Mouse (Mus musculus) kidney, postnatal 0 days (tissue): ENCODE measurements at regions not wholly inside any gene's neighbourhood (a gene's known extent, or its start where the extent isn't known, plus 50 kb on each side); places are given as distances from the start of the nearest gene placed in this dataset.

Source experiments
- ATAC-seq: fragments of 200-750 bp; cut with Nextera tagmentation; replicated peaks from 2 replicates; pipeline ENCODE4 v1.8.0; 2017; ENCODE audit warnings: low read depth, moderate number of reproducible peaks, moderate TSS enrichment, moderate library complexity; ENCODE audit not compliant: low FRiP score
- DNase-seq: peaks from one replicate; pipeline ENCODE4 v3.0.0-alpha.2; 2016; ENCODE audit warnings: low spot score
- H3K27ac ChIP-seq: fragments of 300-500 bp; sonication (generic); 2 replicates; pipeline ENCODE4 v1.5.1; 2014; ENCODE audit warnings: mild to moderate bottlenecking
- H3K27me3 ChIP-seq: fragments of 300-500 bp; sonication (generic); 2 replicates; pipeline ENCODE4 v1.6.1; 2014; ENCODE audit warnings: low read length, mixed read lengths; ENCODE audit not compliant: insufficient read depth
- H3K36me3 ChIP-seq: fragments of 300-500 bp; sonication (generic); 2 replicates; pipeline ENCODE4 v1.6.1; 2014; ENCODE audit warnings: low read length, mixed read lengths; ENCODE audit not compliant: insufficient read depth
- H3K4me1 ChIP-seq: fragments of 300-500 bp; sonication (generic); replicated peaks from 2 replicates; pipeline ENCODE4 v1.6.1; 2014; ENCODE audit warnings: antibody characterized with exemption, low read length, mixed read lengths; ENCODE audit not compliant: insufficient read depth
- H3K4me2 ChIP-seq: fragments of 300-500 bp; sonication (generic); 2 replicates; pipeline ENCODE4 v1.6.1; 2014; ENCODE audit warnings: mild to moderate bottlenecking, low read length, moderate library complexity, mixed read lengths
- H3K4me3 ChIP-seq: fragments of 300-500 bp; sonication (generic); replicated peaks from 2 replicates; pipeline ENCODE4 v1.5.1; 2014; ENCODE audit warnings: low read depth, low read length
- H3K9ac ChIP-seq: fragments of 300-500 bp; sonication (generic); 2 replicates; pipeline ENCODE4 v1.6.1; 2014; ENCODE audit warnings: low read depth, low read length
- H3K9me3 ChIP-seq: fragments of 300-500 bp; sonication (generic); replicated peaks from 2 replicates; pipeline ENCODE4 v1.6.1; 2016; ENCODE audit warnings: low read length, inconsistent platforms, mixed read lengths
- CTCF ChIP-seq: IDR thresholded peaks from 2 replicates; pipeline ENCODE4 v1.5.1; 2016; ENCODE audit warnings: antibody characterized with exemption, low read depth, mild to moderate bottlenecking, moderate library complexity
- WGBS: fragments of 180-500 bp; shearing (Covaris S2); extraction: QIAGEN DNeasy Blood & Tissue Kit; methylation state at CpG from one replicate; pipeline ENCODE4 v1.1.7; 2014; 5-methylcytosine and 5-hydroxymethylcytosine counted together

DNA sequence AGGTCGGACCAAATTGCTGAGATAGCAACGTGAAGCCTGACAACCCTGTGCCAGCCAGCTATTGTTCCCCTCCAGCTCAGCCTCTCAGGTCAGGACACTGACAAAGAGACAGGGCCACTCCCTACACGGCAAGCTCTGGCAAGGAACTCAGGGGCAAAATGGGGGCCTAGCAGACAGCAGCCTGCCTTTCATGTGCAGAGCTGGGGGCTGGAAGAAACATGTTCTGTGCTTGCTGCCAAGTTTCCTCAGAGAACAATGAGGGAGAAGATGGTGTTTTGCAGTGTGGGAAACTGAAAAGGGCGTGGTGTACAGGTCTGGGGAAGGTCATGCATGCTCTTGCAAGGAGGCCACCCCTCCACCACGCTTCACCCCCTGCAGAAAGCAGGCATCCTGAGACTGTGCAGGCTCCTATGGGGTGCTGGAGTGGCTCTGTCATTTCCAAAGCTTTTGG, 77.8 kb downstream of the Calml3 start:
- H3K9me3 ChIP-seq, result no peaks in the 10 kb centered on the region
- H3K4me2 ChIP-seq, result no peak overlapping the region
- peak; percentile 19 for DNase-seq
- WGBS, result 35% methylated on average over 5 of the region's 5 CpGs
- no peak overlapping the region for H3K27ac ChIP-seq
- H3K36me3 ChIP-seq, result no peaks in the 10 kb centered on the region
- H3K27me3 ChIP-seq, result no peaks in the 10 kb centered on the region
- TF ChIP-seq CTCF, result no peak
- no peak overlapping the region for H3K9ac ChIP-seq
- no peak for ATAC-seq
- H3K4me1 ChIP-seq, result no peaks in the 10 kb centered on the region
- no peak overlapping the region for H3K4me3 ChIP-seq

DNA sequence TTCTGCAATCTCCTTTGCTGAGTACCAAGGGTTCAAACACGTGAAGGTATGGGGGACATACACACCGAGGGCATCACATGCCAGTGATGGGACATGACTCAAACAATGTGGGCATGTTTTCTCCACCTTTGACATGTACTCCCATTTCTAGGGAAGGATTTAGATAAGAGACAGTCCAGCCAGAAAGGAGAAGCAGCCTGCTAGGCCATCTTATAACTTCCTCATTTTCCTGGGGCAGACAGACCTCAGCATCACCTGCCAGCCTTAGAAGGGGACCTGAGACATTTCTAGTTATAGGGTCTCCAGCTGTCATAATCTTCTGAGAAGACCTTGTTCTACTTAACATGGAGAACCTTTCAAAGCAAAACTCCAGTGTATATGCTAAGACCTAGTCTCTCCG, 78.3 kb downstream of the Calml3 start:
- no peak for DNase-seq
- ATAC-seq, result no peak
- H3K36me3 ChIP-seq, result no peaks in the 10 kb centered on the region
- no peaks in the 10 kb centered on the region for H3K4me1 ChIP-seq
- H3K9me3 ChIP-seq, result no peaks in the 10 kb centered on the region
- H3K4me3 ChIP-seq, result no peak overlapping the region
- no peak overlapping the region for H3K9ac ChIP-seq
- H3K27ac ChIP-seq, result no peak overlapping the region
- no peak for TF ChIP-seq CTCF
- 83% methylated on average over 3 of the region's 3 CpGs for WGBS
- H3K4me2 ChIP-seq, result no peak overlapping the region
- H3K27me3 ChIP-seq, result no peaks in the 10 kb centered on the region

DNA sequence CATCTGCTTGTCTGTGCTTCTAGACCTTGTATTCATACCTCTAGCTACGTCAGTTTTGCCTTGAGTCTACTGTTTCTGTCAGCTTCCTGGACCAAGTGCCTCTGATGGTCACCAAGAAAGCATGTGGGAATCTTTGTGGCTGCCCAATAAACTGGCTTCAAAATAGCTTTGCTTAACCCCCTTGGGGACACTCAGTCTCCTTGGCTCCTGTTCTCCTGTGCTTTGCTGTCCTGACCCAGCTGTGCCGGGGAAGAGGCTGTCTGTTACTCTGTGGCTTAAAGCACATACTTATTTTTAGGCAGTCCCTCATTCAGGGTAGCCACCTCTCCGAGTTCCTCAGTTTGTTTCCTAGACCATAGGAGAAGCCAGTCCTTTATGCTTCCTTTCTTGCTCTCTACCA, 79.8 kb downstream of the Calml3 start:
- no peak overlapping the region for H3K4me3 ChIP-seq
- H3K4me1 ChIP-seq, result no peaks in the 10 kb centered on the region
- H3K9ac ChIP-seq, result no peak overlapping the region
- H3K4me2 ChIP-seq, result no peak overlapping the region
- H3K27me3 ChIP-seq, result no peaks in the 10 kb centered on the region
- no peak for DNase-seq
- no peaks in the 10 kb centered on the region for H3K9me3 ChIP-seq
- 79% methylated on average over 3 of the region's 3 CpGs for WGBS
- TF ChIP-seq CTCF, result no peak
- H3K36me3 ChIP-seq, result no peaks in the 10 kb centered on the region
- no peak overlapping the region for H3K27ac ChIP-seq
- no peak for ATAC-seq

GRCm38 (mm10) chr13:3723458-3724143, 80.5 kb downstream of the Calml3 start:
- no peaks in the 10 kb centered on the region for H3K27me3 ChIP-seq
- no peaks in the 10 kb centered on the region for H3K36me3 ChIP-seq
- DNase-seq (no peak), ATAC-seq (no peak)
- H3K27ac ChIP-seq, result no peak overlapping the region
- no peak overlapping the region for H3K4me2 ChIP-seq
- 76% methylated on average over 5 of the region's 5 CpGs for WGBS
- no peak for TF ChIP-seq CTCF
- H3K4me1 ChIP-seq, result no peaks in the 10 kb centered on the region
- no peaks in the 10 kb centered on the region for H3K9me3 ChIP-seq
- H3K9ac ChIP-seq, result no peak overlapping the region
- H3K4me3 ChIP-seq, result no peak overlapping the region

GRCm38 (mm10) chr13:3715019-3715418, 81.2 kb downstream of the Asb13 start:
- H3K4me3 ChIP-seq, result no peak overlapping the region
- ATAC-seq (no peak), DNase-seq (no peak)
- no peak overlapping the region for H3K9ac ChIP-seq
- no peaks in the 10 kb centered on the region for H3K9me3 ChIP-seq
- H3K4me2 ChIP-seq, result no peak overlapping the region
- H3K27me3 ChIP-seq, result no peaks in the 10 kb centered on the region
- no peaks in the 10 kb centered on the region for H3K36me3 ChIP-seq
- H3K27ac ChIP-seq, result no peak overlapping the region
- no peak for TF ChIP-seq CTCF
- WGBS, result 88% methylated on average over 4 of the region's 4 CpGs
- no peaks in the 10 kb centered on the region; the same call in 1 of the 2 replicates for H3K4me1 ChIP-seq

- DNase-seq (no peak), ATAC-seq (peak; percentile 54; the same call in 1 of the 2 replicates)
- TF ChIP-seq CTCF, result no peak
- no peaks in the 10 kb centered on the region for H3K9me3 ChIP-seq
- no peaks in the 10 kb centered on the region for H3K36me3 ChIP-seq
- H3K9ac ChIP-seq, result no peak overlapping the region
- H3K4me1 ChIP-seq, result peaks cover 3% of the 10 kb centered on the region; the same call in 1 of the 2 replicates
- no peak overlapping the region for H3K4me2 ChIP-seq
- WGBS, result 26% methylated on average over 19 of the region's 19 CpGs
- no peak overlapping the region for H3K27ac ChIP-seq
- H3K27me3 ChIP-seq, result no peaks in the 10 kb centered on the region
- H3K4me3 ChIP-seq, result no peak overlapping the region
These were observed 78.8 kb downstream of the Asb13 start for GRCm38 (mm10) chr13:3712497-3713160.
